Mouse (Mus musculus): ENCODE results near the gene Ets2. TPM values are rescaled to one million over a fixed set of nuclear protein-coding genes. Genes with fewer than 3 reads are reported as not detected.
"Not testable (repeated sequence)": the region's sequence is repeated elsewhere in the genome, so short reads cannot be mapped to it uniquely, and the experiment has no call there.

Gene Ets2
- polyA plus RNA-seq, 1 experiment from 2014 or later: 117 TPM

DNA sequence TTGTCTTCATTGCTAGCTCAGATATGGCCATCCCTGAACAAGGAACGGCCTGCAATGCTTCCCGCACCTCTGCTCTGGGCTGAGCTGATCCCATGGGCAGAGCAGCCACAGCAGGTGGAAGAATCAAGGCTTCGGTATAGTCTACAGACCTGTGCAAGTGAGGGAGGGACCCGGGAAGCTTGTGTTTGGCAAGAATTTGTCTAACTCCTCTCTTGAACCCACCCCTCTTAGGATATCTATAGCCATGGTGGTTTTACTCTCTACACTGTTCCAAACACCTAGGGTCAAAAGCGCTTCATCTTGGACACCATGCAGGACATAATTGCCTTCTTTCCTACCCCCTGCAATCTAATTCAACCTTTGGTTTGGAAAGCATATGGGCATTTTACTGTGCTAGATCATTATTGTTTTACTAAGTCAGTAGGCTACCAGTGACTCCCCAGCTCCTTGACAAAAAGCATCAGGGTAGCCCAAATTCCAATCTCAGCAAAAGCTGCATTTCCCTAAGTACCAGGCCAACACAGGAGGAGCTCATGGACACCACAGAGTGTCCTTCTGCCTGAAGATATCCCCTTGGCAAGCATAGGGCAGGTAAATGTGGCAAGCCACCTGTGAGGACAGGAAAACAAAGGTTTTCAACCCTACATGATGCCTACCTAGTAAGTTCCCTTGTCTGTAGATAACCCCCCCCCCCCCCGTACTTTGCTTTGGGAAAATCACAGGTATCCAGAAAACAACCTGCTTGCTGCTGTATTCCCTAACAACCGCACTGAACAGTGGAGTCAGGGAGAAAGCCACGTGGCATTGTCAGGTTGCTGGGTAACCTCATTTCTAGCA lies 57.5 kb downstream of the Ets2 start:
- no peaks in the 10 kb centered on the region for H3K27me3 ChIP-seq
- no peaks in the 10 kb centered on the region for H3K36me3 ChIP-seq
- H3K4me1 ChIP-seq: peaks cover 6% of the 10 kb centered on the region
- H3K4me2 ChIP-seq (replicated peaks): no peak overlapping the region
- H3K9me3 ChIP-seq: no peaks in the 10 kb centered on the region
- no peak overlapping the region for H3K4me3 ChIP-seq
- H3K9ac ChIP-seq: no peak overlapping the region
- no peak for ATAC-seq (ENCODE audit: low FRiP score, low read depth)
- WGBS: 89% methylated on average over 8 of the region's 8 CpGs
- H3K27ac ChIP-seq: no peak overlapping the region

DNA sequence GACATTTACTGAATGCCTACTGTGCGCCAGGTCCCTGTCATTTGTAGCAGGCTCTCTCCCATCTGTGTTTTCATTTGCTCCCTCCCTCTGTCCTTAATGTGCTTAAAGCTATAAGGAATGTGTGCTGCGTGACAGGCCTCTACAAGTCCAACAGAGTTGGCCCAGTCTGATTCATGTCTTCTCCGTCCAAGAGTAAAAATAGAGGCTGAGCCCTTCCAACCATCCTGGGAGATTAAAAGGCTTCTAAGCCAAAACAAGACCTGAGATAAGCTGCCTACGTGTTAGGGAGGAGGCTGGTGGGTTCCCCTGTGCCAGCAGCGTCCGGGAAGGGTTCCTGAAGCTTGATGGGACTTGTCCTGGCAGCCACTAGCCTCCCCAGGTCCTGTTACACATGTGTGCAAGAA lies 58.1 kb downstream of the Ets2 start:
- no peak overlapping the region for H3K4me3 ChIP-seq
- 75% methylated on average over 6 of the region's 6 CpGs for WGBS

DNA sequence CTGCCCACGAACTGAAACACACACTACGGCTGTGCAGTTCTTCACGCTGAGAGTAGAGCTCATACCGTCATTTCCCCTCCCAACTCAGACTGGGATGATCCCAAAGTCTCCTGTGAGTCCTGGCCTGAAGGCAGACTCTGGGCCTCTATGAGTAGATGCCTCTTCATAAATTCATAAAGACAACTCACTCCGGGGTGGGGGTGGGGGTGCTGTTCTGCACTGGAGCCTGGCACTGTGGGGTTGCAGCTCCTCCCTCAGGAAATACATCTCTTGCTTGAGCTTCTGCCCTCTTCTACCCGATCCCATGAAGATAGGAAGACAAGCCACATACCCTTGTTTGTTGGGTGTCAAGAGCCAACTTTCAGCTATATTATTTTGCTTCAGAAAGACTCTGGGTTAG lies 59.9 kb downstream of the Ets2 start:
- H3K9ac ChIP-seq: no peak overlapping the region
- no peaks in the 10 kb centered on the region for H3K36me3 ChIP-seq
- no peak for ATAC-seq (ENCODE audit: low FRiP score, low read depth)
- H3K27me3 ChIP-seq: no peaks in the 10 kb centered on the region
- no peak overlapping the region for H3K4me2 ChIP-seq (replicated peaks)
- 0 out of 2 replicates have a peak, but pooled peaks cover 4% of the 10 kb centered on the region for H3K4me1 ChIP-seq
- no peaks in the 10 kb centered on the region for H3K9me3 ChIP-seq
- H3K4me3 ChIP-seq: no peak overlapping the region
- no peak overlapping the region for H3K27ac ChIP-seq
- 77% methylated on average over 6 of the region's 6 CpGs for WGBS

More for the DNA sequence above, 58.1 kb downstream of the Ets2 start:
- H3K27me3 ChIP-seq: no peaks in the 10 kb centered on the region
- no peak overlapping the region for H3K4me2 ChIP-seq (replicated peaks)
- H3K4me1 ChIP-seq: 0 out of 2 replicates have a peak, but pooled peaks cover 4% of the 10 kb centered on the region
- H3K36me3 ChIP-seq: no peaks in the 10 kb centered on the region
- no peak for ATAC-seq (ENCODE audit: low FRiP score, low read depth)
- H3K27ac ChIP-seq: no peak overlapping the region
- no peak overlapping the region for H3K9ac ChIP-seq
- no peaks in the 10 kb centered on the region for H3K9me3 ChIP-seq

DNA sequence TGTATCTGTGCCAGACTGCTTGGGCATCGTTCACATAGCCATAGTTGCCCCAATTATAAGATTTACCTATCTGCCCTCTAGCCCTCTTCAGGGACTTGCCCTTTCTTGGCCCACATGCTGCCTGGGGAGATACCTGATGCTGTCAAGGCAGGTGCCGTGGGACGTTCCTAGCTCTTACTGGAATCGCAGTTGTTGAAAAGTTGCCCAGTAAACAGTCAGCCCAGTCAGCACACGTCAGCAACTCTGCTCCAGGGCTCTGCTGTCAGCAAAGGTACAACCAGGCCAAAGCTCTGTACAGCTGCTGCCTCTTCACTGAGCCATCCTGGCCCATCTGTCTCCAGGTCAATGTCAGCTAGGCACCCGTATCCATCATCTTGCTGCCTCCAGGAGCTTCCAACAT lies 61.3 kb downstream of the Ets2 start:
- Histone ChIP-seq H3K27ac (no peak overlapping the region), H3K27me3 (no peaks in the 10 kb centered on the region), H3K36me3 (no peaks in the 10 kb centered on the region), H3K4me2 (replicated peaks) (no peak overlapping the region), H3K9me3 (no peaks in the 10 kb centered on the region), H3K9ac (no peak overlapping the region), H3K4me3 (no peak overlapping the region), H3K4me1 (0 out of 2 replicates have a peak, but pooled peaks cover 4% of the 10 kb centered on the region)
- no peak for ATAC-seq (ENCODE audit: low FRiP score, low read depth)
- 75% methylated on average over 6 of the region's 6 CpGs for WGBS

DNA sequence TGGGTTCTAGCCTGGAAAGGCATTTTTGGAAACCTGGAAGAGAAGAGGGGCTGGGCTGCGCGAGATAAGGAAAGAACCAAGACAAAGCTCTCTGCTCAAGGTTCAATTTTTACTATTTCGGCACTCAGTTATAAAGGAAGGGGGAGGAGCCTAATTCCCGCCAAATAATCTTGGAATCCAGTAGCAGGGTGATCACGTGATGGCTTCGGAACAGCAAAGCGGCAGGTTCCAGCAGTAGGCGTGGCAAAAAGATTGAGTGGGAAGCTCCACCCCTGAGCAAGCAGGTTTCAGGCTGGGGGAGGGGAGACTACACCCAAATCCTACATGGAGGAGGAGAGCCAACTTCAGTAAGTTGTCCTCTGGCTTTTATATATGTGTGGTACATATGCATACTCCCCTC lies 62.2 kb downstream of the Ets2 start:
- not testable (repeated sequence) for ATAC-seq (ENCODE audit: low FRiP score, low read depth)
- 73% methylated on average over 8 of the region's 8 CpGs for WGBS

DNA sequence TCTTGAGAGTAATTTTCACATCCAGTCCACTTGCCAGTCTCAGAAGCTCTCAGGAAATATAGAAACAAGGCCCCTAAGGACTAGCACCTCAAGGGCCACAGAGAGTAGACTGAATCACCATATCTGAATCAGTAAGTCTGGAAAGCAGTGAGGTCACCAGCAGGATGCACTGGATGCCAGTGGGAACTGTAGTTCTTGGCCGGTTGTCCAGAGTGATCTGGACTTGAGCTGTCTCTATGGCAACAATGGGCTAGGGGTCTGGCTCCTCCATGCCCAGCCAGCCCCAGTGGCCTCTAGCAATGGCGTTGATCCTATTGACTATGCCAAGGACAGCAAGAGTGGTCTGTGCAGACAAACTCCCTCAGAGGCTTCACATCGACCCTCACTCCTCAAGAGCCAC lies 64.3 kb downstream of the Ets2 start:
- Histone ChIP-seq H3K4me2 (replicated peaks) (no peak overlapping the region), H3K9me3 (no peaks in the 10 kb centered on the region), H3K9ac (no peak overlapping the region), H3K27me3 (no peaks in the 10 kb centered on the region), H3K4me1 (peaks cover 23% of the 10 kb centered on the region), H3K27ac (no peak overlapping the region), H3K36me3 (no peaks in the 10 kb centered on the region), H3K4me3 (no peak overlapping the region)
- no peak for ATAC-seq (ENCODE audit: low FRiP score, low read depth)
- 82% methylated on average over 3 of the region's 3 CpGs for WGBS

More for the DNA sequence above, 62.2 kb downstream of the Ets2 start:
- not testable (repeated sequence) for H3K36me3 ChIP-seq; H3K9me3 ChIP-seq; H3K4me3 ChIP-seq; H3K27ac ChIP-seq; H3K4me2 ChIP-seq (replicated peaks); H3K4me1 ChIP-seq; H3K9ac ChIP-seq; H3K27me3 ChIP-seq

DNA sequence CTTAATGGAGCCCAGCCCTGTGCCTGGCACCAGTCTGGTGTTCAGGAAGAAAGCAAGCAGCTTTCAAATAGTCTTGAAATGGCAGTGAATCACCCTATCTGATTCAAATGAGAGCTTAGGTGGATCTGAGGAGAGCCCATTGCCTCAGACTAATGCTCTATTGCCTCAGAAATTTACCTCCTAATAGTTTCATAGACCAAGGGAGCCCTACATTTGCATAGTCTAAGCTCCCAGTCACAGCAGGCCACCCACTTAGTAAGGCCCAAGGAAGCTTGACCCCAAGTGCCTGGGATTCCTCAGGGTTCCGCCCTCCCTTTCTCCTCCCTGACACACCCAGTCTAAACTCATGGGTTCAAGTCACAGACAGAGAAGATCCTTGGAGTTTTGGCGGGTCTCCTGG lies 65.4 kb downstream of the Ets2 start:
- Histone ChIP-seq H3K27ac (no peak overlapping the region), H3K4me2 (replicated peaks) (no peak overlapping the region), H3K9me3 (no peaks in the 10 kb centered on the region), H3K4me1 (peaks cover 19% of the 10 kb centered on the region), H3K4me3 (no peak overlapping the region), H3K36me3 (no peaks in the 10 kb centered on the region), H3K9ac (no peak overlapping the region), H3K27me3 (no peaks in the 10 kb centered on the region)
- ATAC-seq (ENCODE audit: low FRiP score, low read depth): no peak
- 80% methylated on average over 2 of the region's 2 CpGs for WGBS

DNA sequence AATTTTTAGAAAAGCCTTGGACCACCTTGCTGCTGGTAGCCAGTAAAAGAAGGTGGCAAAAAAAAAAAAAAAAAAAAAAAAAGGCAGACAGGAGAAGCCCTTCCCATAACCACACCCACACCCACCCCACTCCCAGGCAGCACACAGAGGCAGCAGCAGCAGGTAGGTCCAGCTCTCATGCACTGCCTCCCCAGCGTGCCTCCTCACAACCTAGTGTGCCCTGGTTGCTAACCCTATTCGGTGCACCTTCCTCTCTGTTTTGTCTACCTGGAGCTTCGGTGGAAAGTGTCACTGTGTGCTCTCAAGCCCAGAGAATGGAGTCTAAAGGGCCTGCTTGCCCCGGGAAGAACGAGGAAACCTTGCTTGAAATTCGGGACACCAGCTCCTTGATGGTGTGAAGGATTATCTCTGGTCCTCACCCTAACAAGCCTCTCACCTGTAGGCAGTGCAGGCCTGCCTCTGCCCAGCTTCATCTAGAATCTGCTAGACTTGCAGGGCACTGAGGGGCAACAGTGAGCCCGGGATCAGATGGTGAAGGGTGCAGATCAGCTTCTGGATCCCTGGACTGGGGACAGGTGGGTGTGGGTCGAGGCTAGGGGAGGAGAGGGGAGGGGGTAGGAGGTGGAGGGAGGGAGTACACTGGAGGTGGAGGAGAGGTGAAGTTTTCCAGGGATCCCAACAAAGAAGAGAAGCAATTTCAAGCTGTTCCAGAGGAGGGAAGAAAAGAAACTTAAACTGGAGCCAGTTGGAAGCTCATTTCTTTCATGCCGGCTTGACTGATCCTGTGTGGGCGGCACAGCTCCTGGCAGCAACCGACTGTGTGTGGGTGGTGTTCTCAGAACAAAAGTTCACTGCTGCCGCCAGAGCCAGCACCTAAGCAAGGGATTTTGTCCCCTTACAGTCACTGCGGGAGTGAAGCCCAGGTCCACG lies 67.5 kb downstream of the Ets2 start:
- H3K4me1 ChIP-seq: peaks cover 19% of the 10 kb centered on the region
- 41% methylated on average over 14 of the region's 14 CpGs for WGBS
- H3K4me3 ChIP-seq: no peak overlapping the region
- no peaks in the 10 kb centered on the region for H3K9me3 ChIP-seq
- no peaks in the 10 kb centered on the region for H3K36me3 ChIP-seq
- H3K27me3 ChIP-seq: no peaks in the 10 kb centered on the region
- no peak overlapping the region for H3K4me2 ChIP-seq (replicated peaks)
- ATAC-seq (ENCODE audit: low FRiP score, low read depth): peak; percentile 8; the same call in 1 of the 2 replicates
- H3K9ac ChIP-seq: no peak overlapping the region
- peak overlapping the region; percentile 33; the same call in 1 of the 2 replicates for H3K27ac ChIP-seq

DNA sequence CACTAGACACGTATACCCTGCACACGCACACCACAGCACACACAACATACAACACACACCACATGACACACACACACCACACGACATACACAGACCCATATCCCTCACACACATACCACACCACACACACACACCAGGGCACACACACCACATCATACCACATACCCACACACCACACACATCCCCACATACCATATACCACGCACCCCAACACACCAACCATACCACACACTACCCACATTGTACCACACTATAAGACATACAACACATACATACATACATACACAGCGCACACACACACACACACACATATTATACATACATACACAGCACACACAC lies 68.1 kb downstream of the Ets2 start:
- H3K27me3 ChIP-seq: no peaks in the 10 kb centered on the region
- WGBS: 82% methylated on average over 5 of the region's 5 CpGs
- peaks cover 19% of the 10 kb centered on the region for H3K4me1 ChIP-seq
- H3K36me3 ChIP-seq: no peaks in the 10 kb centered on the region
- H3K9me3 ChIP-seq: no peaks in the 10 kb centered on the region
- no peak overlapping the region for H3K9ac ChIP-seq
- peak; percentile 25 for ATAC-seq (ENCODE audit: low FRiP score, low read depth)
- no peak overlapping the region for H3K4me3 ChIP-seq
- no peak overlapping the region for H3K4me2 ChIP-seq (replicated peaks)
- H3K27ac ChIP-seq: no peak overlapping the region; the same call in 1 of the 2 replicates

DNA sequence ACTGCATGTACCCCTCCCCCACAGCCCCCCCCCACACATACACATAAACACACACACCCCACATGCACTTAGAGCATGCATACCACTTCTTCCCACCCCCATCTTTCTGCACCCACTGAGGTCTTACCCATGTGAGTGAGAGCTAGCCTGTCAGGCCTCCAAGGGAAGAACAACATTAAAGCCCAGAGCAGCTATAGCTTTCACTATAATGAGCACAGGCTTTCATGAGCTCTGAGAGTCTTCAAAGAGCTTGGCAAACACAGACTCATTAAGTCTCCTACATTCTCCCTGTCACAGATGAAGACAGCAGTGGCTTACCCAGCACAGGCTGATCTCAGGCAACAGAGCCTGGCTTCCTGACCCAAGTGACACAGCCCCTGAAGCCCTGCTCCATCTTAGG lies 68.5 kb downstream of the Ets2 start:
- H3K9me3 ChIP-seq: no peaks in the 10 kb centered on the region
- no peak overlapping the region for H3K9ac ChIP-seq
- H3K4me3 ChIP-seq: no peak overlapping the region
- 0 out of 2 replicates have a peak, but pooled peaks have one; percentile 12 for ATAC-seq (ENCODE audit: low FRiP score, low read depth)
- no peak overlapping the region for H3K27ac ChIP-seq
- no peak overlapping the region for H3K4me2 ChIP-seq (replicated peaks)
- no peaks in the 10 kb centered on the region for H3K36me3 ChIP-seq
- H3K27me3 ChIP-seq: no peaks in the 10 kb centered on the region
- H3K4me1 ChIP-seq: peaks cover 19% of the 10 kb centered on the region

Measured in limb, embryonic 13.5 days (tissue).